Mouse (Mus musculus): ENCODE results near the gene Tmem63a. TPM values are rescaled to one million over a fixed set of nuclear protein-coding genes. Genes with fewer than 3 reads are reported as not detected.
A peak's percentile ranks its signal among the peaks of the same experiment; 100 is the strongest.

The Tmem63a gene
- polyA plus RNA-seq, 1 experiment from 2014 or later: 22.7 TPM

GRCm38 (mm10) chr1:181012416-181012815, 70.3 kb downstream of the Tmem63a start:
- Histone ChIP-seq H3K9me3 (ENCODE audit: low read length) (no peaks in the 10 kb centered on the region), H3K36me3 (ENCODE audit: insufficient read depth, low read length) (no peaks in the 10 kb centered on the region), H3K4me3 (ENCODE audit: low read depth, low read length) (no peak overlapping the region), H3K9ac (replicated peaks; ENCODE audit: low read depth) (no peak overlapping the region), H3K4me1 (ENCODE audit: insufficient read depth, low read depth, low read length) (peaks cover 14% of the 10 kb centered on the region; the same call in 1 of the 2 replicates), H3K27ac (ENCODE audit: low read length) (no peak overlapping the region), H3K27me3 (replicated peaks; ENCODE audit: insufficient read depth, low read length) (no peaks in the 10 kb centered on the region), H3K4me2 (replicated peaks; ENCODE audit: low read depth, low read length) (no peak overlapping the region)
- WGBS: 71% methylated on average over 3 of the region's 3 CpGs
- no peak for ATAC-seq
- no peak for DNase-seq (ENCODE audit: low spot score)
- TF ChIP-seq CTCF (IDR thresholded peaks at IDR 0.05): no peak
- TF ChIP-seq EP300 (IDR thresholded peaks at IDR 0.05): no peak

- no peak for TF ChIP-seq CTCF (IDR thresholded peaks at IDR 0.05)
- TF ChIP-seq EP300 (IDR thresholded peaks at IDR 0.05): no peak
- H3K27me3 ChIP-seq (replicated peaks; ENCODE audit: insufficient read depth, low read length): no peaks in the 10 kb centered on the region
- H3K36me3 ChIP-seq (ENCODE audit: insufficient read depth, low read length): no peaks in the 10 kb centered on the region
- no peaks in the 10 kb centered on the region for H3K9me3 ChIP-seq (ENCODE audit: low read length)
- no peak for ATAC-seq
- no peak overlapping the region for H3K4me2 ChIP-seq (replicated peaks; ENCODE audit: low read depth, low read length)
- no peak for DNase-seq (ENCODE audit: low spot score)
- no peak overlapping the region for H3K27ac ChIP-seq (ENCODE audit: low read length)
- no peak overlapping the region for H3K4me3 ChIP-seq (ENCODE audit: low read depth, low read length)
- WGBS: 66% methylated on average over 6 of the region's 6 CpGs
- peaks cover 14% of the 10 kb centered on the region; the same call in 1 of the 2 replicates for H3K4me1 ChIP-seq (ENCODE audit: insufficient read depth, low read depth, low read length)
- no peak overlapping the region for H3K9ac ChIP-seq (replicated peaks; ENCODE audit: low read depth)
Measured at GRCm38 (mm10) chr1:181013446-181013845, 71.3 kb downstream of the Tmem63a start.

GRCm38 (mm10) chr1:181014731-181015500, 72.8 kb downstream of the Tmem63a start:
- Histone ChIP-seq H3K4me1 (ENCODE audit: insufficient read depth, low read depth, low read length) (peaks cover 14% of the 10 kb centered on the region; the same call in 1 of the 2 replicates), H3K36me3 (ENCODE audit: insufficient read depth, low read length) (no peaks in the 10 kb centered on the region), H3K9ac (replicated peaks; ENCODE audit: low read depth) (no peak overlapping the region), H3K4me2 (replicated peaks; ENCODE audit: low read depth, low read length) (no peak overlapping the region), H3K27me3 (replicated peaks; ENCODE audit: insufficient read depth, low read length) (no peaks in the 10 kb centered on the region), H3K27ac (ENCODE audit: low read length) (peak overlapping the region; percentile 87), H3K4me3 (ENCODE audit: low read depth, low read length) (no peak overlapping the region), H3K9me3 (ENCODE audit: low read length) (no peaks in the 10 kb centered on the region)
- 63% methylated on average over 6 of the region's 6 CpGs for WGBS
- TF ChIP-seq CTCF (IDR thresholded peaks at IDR 0.05) (no peak), EP300 (IDR thresholded peaks at IDR 0.05) (no peak)
- ATAC-seq (no peak), DNase-seq (ENCODE audit: low spot score) (peak; percentile 25)

GRCm38 (mm10) chr1:181015558-181015957, 73.4 kb downstream of the Tmem63a start:
- peak overlapping the region; percentile 87 for H3K27ac ChIP-seq (ENCODE audit: low read length)
- TF ChIP-seq EP300 (IDR thresholded peaks at IDR 0.05) (no peak), CTCF (IDR thresholded peaks at IDR 0.05) (no peak)
- H3K27me3 ChIP-seq (replicated peaks; ENCODE audit: insufficient read depth, low read length): no peaks in the 10 kb centered on the region
- ATAC-seq: peak; percentile 19; the same call in 1 of the 2 replicates
- H3K4me3 ChIP-seq (ENCODE audit: low read depth, low read length): no peak overlapping the region
- no peak overlapping the region for H3K4me2 ChIP-seq (replicated peaks; ENCODE audit: low read depth, low read length)
- no peaks in the 10 kb centered on the region for H3K9me3 ChIP-seq (ENCODE audit: low read length)
- peak; percentile 69 for DNase-seq (ENCODE audit: low spot score)
- no peak overlapping the region for H3K9ac ChIP-seq (replicated peaks; ENCODE audit: low read depth)
- H3K36me3 ChIP-seq (ENCODE audit: insufficient read depth, low read length): no peaks in the 10 kb centered on the region
- peaks cover 11% of the 10 kb centered on the region; the same call in 1 of the 2 replicates for H3K4me1 ChIP-seq (ENCODE audit: insufficient read depth, low read depth, low read length)

- no peaks in the 10 kb centered on the region for H3K27me3 ChIP-seq (replicated peaks; ENCODE audit: insufficient read depth, low read length)
Measured at GRCm38 (mm10) chr1:181016045-181016444, 73.9 kb downstream of the Tmem63a start.

GRCm38 (mm10) chr1:181016532-181017131, 74.5 kb downstream of the Tmem63a start:
- H3K4me1 ChIP-seq (ENCODE audit: insufficient read depth, low read depth, low read length): peaks cover 10% of the 10 kb centered on the region; the same call in 1 of the 2 replicates
- H3K9ac ChIP-seq (replicated peaks; ENCODE audit: low read depth): peak overlapping the region; percentile 41; the same call in 1 of the 2 replicates
- DNase-seq (ENCODE audit: low spot score): peak; percentile 84
- peak overlapping the region; percentile 87 for H3K27ac ChIP-seq (ENCODE audit: low read length)
- no peaks in the 10 kb centered on the region for H3K36me3 ChIP-seq (ENCODE audit: insufficient read depth, low read length)
- peak overlapping the region; percentile 97 for H3K4me2 ChIP-seq (replicated peaks; ENCODE audit: low read depth, low read length)
- ATAC-seq: peak; percentile 81
- H3K9me3 ChIP-seq (ENCODE audit: low read length): no peaks in the 10 kb centered on the region
- TF ChIP-seq CTCF (IDR thresholded peaks at IDR 0.05) (no peak; the same call in 1 of the 2 replicates), EP300 (IDR thresholded peaks at IDR 0.05) (peak; percentile 41; the same call in 1 of the 2 replicates)
- 1% methylated on average over 21 of the region's 21 CpGs for WGBS
- H3K4me3 ChIP-seq (ENCODE audit: low read depth, low read length): peak overlapping the region; percentile 46
- H3K27me3 ChIP-seq (replicated peaks; ENCODE audit: insufficient read depth, low read length): no peaks in the 10 kb centered on the region

More at GRCm38 (mm10) chr1:181016045-181016444, 73.9 kb downstream of the Tmem63a start:
- Histone ChIP-seq H3K27ac (ENCODE audit: low read length) (peak overlapping the region; percentile 87), H3K36me3 (ENCODE audit: insufficient read depth, low read length) (no peaks in the 10 kb centered on the region), H3K4me1 (ENCODE audit: insufficient read depth, low read depth, low read length) (peaks cover 10% of the 10 kb centered on the region; the same call in 1 of the 2 replicates), H3K9me3 (ENCODE audit: low read length) (no peaks in the 10 kb centered on the region), H3K4me2 (replicated peaks; ENCODE audit: low read depth, low read length) (peak overlapping the region; percentile 97), H3K9ac (replicated peaks; ENCODE audit: low read depth) (no peak overlapping the region), H3K4me3 (ENCODE audit: low read depth, low read length) (no peak overlapping the region)
- no peak for DNase-seq (ENCODE audit: low spot score)
- no peak for TF ChIP-seq EP300 (IDR thresholded peaks at IDR 0.05)
- no peak for TF ChIP-seq CTCF (IDR thresholded peaks at IDR 0.05)
- peak; percentile 39 for ATAC-seq
- 67% methylated on average over 4 of the region's 4 CpGs for WGBS
